Mouse (Mus musculus) stomach, embryonic 16.5 days (tissue): Measurements from ENCODE around the gene Plpp7. TPM values are rescaled to one million over a fixed set of nuclear protein-coding genes. Genes with fewer than 3 reads are reported as not detected.

Experiments used
- ATAC-seq: fragments of 200-750 bp; cut with Nextera tagmentation; 2 replicates; pipeline ENCODE4 v1.8.0; 2017; ENCODE audit warnings: moderate number of reproducible peaks, moderate TSS enrichment; ENCODE audit not compliant: insufficient read depth, low FRiP score
- H3K27ac ChIP-seq: fragments of 300-500 bp; sonication (generic); 2 replicates; pipeline ENCODE4 v1.5.1; 2014; ENCODE audit warnings: low read length
- H3K27me3 ChIP-seq: fragments of 300-500 bp; sonication (generic); 2 replicates; pipeline ENCODE4 v1.6.1; 2014; ENCODE audit warnings: low read length, control low read depth, mixed read lengths; ENCODE audit not compliant: control insufficient read depth, insufficient read depth
- H3K36me3 ChIP-seq: fragments of 300-500 bp; sonication (generic); 2 replicates; pipeline ENCODE4 v1.6.1; 2014; ENCODE audit warnings: low read length; ENCODE audit not compliant: control insufficient read depth, insufficient read depth
- H3K4me1 ChIP-seq: fragments of 300-500 bp; sonication (generic); 2 replicates; pipeline ENCODE4 v1.6.1; 2014; ENCODE audit warnings: low read length, control low read depth, mixed read lengths; ENCODE audit not compliant: control insufficient read depth, insufficient read depth
- H3K4me2 ChIP-seq: fragments of 300-500 bp; sonication (generic); 2 replicates; pipeline ENCODE4 v1.6.1; 2014; ENCODE audit warnings: low read depth, low read length, mixed read lengths
- H3K4me3 ChIP-seq: fragments of 300-500 bp; sonication (generic); replicated peaks from 2 replicates; pipeline ENCODE4 v1.5.1; 2014; ENCODE audit warnings: mild to moderate bottlenecking, low read length
- H3K9ac ChIP-seq: fragments of 300-500 bp; sonication (generic); 2 replicates; pipeline ENCODE4 v1.6.1; 2014; ENCODE audit warnings: low read length
- H3K9me3 ChIP-seq: fragments of 300-500 bp; sonication (generic); replicated peaks from 2 replicates; pipeline ENCODE4 v1.6.1; 2016; ENCODE audit warnings: low read length, control low read depth; ENCODE audit not compliant: control insufficient read depth
- WGBS: fragments of 180-500 bp; shearing (Covaris S2); extraction: QIAGEN DNeasy Blood & Tissue Kit; methylation state at CpG from one replicate; pipeline ENCODE4 v1.1.7; 2014; 5-methylcytosine and 5-hydroxymethylcytosine counted together
- polyA plus RNA-seq: library from polyadenylated mRNA; unstranded; fragments of >200 nt; fragmentation: Nextera tagmentation; extraction: Ambion mirVana; gene quantifications from 2 replicates; pipeline ENCODE4 v1.2.1, GENCODE M21; 2015

Gene Plpp7
- polyA plus RNA-seq, 1 experiment from 2014 or later, result 5.7 TPM

DNA sequence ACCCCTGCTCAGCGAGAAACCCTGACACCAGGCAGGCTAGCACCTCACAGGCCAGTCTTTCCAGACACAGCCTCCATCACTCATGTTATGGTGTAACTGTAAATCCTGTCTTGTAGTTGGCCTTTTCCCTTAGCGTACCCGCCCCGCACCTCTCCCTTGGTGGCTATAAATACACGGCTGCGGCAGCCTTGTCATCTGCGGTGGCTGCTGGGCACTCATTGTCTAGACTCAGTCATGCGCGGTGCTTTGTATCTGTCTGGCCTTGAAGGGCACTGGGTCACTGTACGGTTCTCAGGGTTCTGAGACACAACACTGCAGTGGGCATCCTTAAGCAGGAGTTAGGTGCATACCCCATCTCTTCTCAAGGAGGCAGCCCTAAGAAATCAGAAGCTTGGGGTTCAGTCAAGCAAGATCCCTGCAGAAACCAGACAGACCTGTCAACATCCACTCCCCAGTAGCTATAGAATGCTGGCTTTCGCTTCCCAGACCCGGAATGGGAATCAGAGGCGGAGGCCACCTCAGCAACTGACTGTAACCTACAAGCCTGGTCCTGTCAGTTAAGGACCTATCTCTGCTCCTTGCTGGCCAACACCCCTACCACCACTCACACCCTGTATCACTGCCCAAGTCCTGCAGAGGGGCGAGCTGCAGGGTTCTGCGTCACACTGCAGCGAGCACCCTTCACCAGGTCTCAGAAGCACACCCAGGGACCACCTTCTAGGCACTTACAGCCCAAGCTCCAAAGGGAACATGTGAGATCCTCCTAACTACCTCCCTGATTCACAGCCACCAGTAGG is 10.0 kb downstream of the Plpp7 start:
- Histone ChIP-seq H3K27ac (peak overlapping the region; percentile 11; the same call in 1 of the 2 replicates), H3K9me3 (no peaks in the 10 kb centered on the region), H3K27me3 (no peaks in the 10 kb centered on the region), H3K4me1 (no peaks in the 10 kb centered on the region), H3K4me2 (no peak overlapping the region), H3K9ac (no peak overlapping the region), H3K4me3 (no peak overlapping the region), H3K36me3 (no peaks in the 10 kb centered on the region)
- 82% methylated on average over 16 of the region's 16 CpGs for WGBS
- no peak for ATAC-seq

DNA sequence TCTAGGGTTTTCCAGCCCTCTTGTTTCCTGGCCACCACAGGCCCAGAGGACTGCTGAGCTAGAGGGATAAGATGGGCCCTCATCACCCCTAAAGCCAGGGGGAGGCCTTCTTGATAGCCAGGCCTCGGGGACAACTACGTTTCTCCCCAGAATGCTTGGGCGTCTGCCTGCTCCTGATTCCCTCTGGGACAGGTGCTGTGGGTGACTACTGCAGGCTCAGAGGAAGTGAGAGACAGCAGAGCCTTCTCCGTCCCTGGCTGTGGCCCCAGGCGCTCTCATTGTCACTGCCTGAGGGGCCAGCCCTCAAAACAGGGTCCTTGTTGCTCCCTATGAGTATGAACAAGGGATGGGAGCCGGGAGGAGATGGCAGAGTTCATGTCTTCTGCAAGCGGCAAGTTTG is 10.6 kb downstream of the Plpp7 start:
- ATAC-seq, result no peak
- no peak overlapping the region for H3K9ac ChIP-seq
- no peaks in the 10 kb centered on the region for H3K36me3 ChIP-seq
- H3K27me3 ChIP-seq, result no peaks in the 10 kb centered on the region
- WGBS, result 76% methylated on average over 7 of the region's 7 CpGs
- no peaks in the 10 kb centered on the region for H3K4me1 ChIP-seq
- no peak overlapping the region for H3K4me2 ChIP-seq
- no peaks in the 10 kb centered on the region for H3K9me3 ChIP-seq
- no peak overlapping the region for H3K4me3 ChIP-seq
- no peak overlapping the region; the same call in 1 of the 2 replicates for H3K27ac ChIP-seq

DNA sequence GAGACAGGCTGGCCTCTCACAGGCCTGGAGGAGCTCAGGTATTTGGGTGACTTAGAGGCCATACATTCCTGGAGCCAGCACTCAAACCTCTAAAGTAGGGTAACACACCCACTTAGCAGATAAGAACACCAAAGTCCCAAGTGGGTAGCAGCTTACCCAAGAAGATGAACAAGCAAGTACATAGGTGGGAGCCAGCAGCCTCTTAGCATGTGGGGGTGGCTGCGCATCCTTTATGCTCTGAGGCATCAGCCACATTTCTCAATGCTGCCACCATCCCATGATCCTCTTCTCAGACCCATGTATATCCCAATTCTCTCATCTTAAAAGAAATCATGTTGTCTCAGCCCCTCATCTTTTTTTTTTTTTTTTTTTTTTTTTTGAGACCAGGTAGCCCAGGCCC is 15.9 kb downstream of the Plpp7 start:
- Histone ChIP-seq H3K4me1 (no peaks in the 10 kb centered on the region), H3K9ac (no peak overlapping the region), H3K4me3 (no peak overlapping the region), H3K27me3 (no peaks in the 10 kb centered on the region), H3K36me3 (no peaks in the 10 kb centered on the region), H3K9me3 (no peaks in the 10 kb centered on the region), H3K27ac (no peak overlapping the region), H3K4me2 (no peak overlapping the region)
- no peak for ATAC-seq
- 88% methylated on average over 1 of the region's 1 CpGs for WGBS

DNA sequence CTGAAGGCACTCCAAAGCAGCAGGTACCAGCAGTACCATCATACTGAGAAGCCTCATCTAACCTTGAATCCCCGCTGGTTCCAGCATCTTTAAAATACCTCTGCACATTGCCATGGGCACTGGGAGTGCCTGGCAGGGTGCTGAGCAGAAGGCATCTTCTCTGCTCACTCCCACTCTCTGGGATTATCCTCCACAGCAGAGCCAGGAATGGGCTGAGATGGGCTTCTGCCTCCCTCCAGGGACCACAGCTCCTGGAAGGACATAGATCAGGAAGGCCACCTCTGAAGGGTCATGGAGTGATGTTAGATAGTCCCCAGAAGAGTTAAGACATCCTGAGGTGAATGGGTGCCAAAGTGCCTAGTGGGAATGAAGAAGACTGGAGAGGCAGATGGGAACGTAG is 17.2 kb downstream of the Plpp7 start:
- Histone ChIP-seq H3K27me3 (no peaks in the 10 kb centered on the region), H3K4me3 (no peak overlapping the region), H3K9me3 (no peaks in the 10 kb centered on the region), H3K9ac (no peak overlapping the region), H3K4me1 (no peaks in the 10 kb centered on the region), H3K36me3 (no peaks in the 10 kb centered on the region), H3K4me2 (no peak overlapping the region), H3K27ac (no peak overlapping the region)
- ATAC-seq, result no peak
- 79% methylated on average over 2 of the region's 2 CpGs for WGBS

DNA sequence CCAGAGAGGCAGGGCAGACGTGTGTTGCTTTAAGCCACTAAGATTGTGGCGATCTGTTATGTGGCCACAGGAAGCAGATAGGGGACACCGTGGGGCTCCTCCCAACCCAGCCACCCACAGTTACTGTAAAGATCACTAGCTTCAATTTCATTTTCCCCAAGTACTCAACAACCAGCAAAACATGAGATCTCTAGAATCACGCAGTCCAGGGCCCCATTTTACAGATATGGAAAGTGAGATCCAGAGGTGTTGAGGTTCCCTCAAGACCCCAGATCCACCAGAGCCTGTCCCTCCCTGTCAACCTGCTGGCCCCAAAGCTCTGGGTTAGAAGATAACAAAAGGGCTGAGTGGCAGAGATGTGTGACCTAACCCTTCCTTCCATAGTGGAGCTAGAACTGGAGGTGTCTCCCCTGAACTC is 20.5 kb downstream of the Plpp7 start:
- H3K9ac ChIP-seq, result no peak overlapping the region
- no peak overlapping the region for H3K27ac ChIP-seq
- H3K4me3 ChIP-seq, result no peak overlapping the region
- no peaks in the 10 kb centered on the region for H3K9me3 ChIP-seq
- H3K27me3 ChIP-seq, result no peaks in the 10 kb centered on the region
- no peak overlapping the region for H3K4me2 ChIP-seq
- WGBS, result 85% methylated on average over 4 of the region's 4 CpGs
- no peak for ATAC-seq
- no peaks in the 10 kb centered on the region for H3K36me3 ChIP-seq
- no peaks in the 10 kb centered on the region for H3K4me1 ChIP-seq

- Histone ChIP-seq H3K9ac (no peak overlapping the region), H3K4me1 (no peaks in the 10 kb centered on the region), H3K36me3 (no peaks in the 10 kb centered on the region), H3K4me3 (no peak overlapping the region), H3K27ac (no peak overlapping the region), H3K9me3 (no peaks in the 10 kb centered on the region), H3K27me3 (no peaks in the 10 kb centered on the region), H3K4me2 (no peak overlapping the region)
- no peak for ATAC-seq
- WGBS, result 83% methylated on average over 20 of the region's 20 CpGs
These were observed 24.7 kb downstream of the Plpp7 start for GRCm38 (mm10) chr2:32119802-32120750.

- no peaks in the 10 kb centered on the region for H3K9me3 ChIP-seq
- no peaks in the 10 kb centered on the region for H3K27me3 ChIP-seq
- H3K4me2 ChIP-seq, result no peak overlapping the region
- ATAC-seq, result no peak
- no peak overlapping the region for H3K9ac ChIP-seq
- no peak overlapping the region for H3K27ac ChIP-seq
- H3K4me1 ChIP-seq, result no peaks in the 10 kb centered on the region
- no peaks in the 10 kb centered on the region for H3K36me3 ChIP-seq
- H3K4me3 ChIP-seq, result no peak overlapping the region
- 50% methylated on average over 5 of the region's 5 CpGs for WGBS
These were observed 25.8 kb downstream of the Plpp7 start for GRCm38 (mm10) chr2:32121150-32121549.

DNA sequence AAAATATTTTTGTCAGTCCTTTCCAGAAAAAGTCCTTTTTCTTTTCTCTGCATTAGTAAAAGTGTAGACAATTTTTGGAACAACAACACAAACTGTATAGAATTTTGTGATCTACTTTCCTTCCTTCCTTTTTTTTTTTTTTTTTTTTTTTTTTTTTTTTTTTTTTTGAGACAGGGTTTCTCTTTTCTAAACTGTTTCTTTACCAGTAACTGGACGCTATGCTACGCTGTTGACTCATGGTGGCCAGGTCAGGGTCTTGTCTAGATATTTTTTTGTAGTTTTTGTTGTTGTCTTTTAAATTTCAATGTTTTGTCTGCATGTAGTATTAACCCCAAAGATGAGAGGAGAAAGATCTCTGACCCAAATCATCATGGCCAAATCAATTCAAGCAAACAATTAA is 26.5 kb downstream of the Plpp7 start:
- no peak overlapping the region for H3K4me2 ChIP-seq
- no peaks in the 10 kb centered on the region for H3K36me3 ChIP-seq
- no peaks in the 10 kb centered on the region for H3K27me3 ChIP-seq
- H3K27ac ChIP-seq, result no peak overlapping the region
- no peaks in the 10 kb centered on the region for H3K9me3 ChIP-seq
- ATAC-seq, result no peak
- H3K4me3 ChIP-seq, result no peak overlapping the region
- no peaks in the 10 kb centered on the region for H3K4me1 ChIP-seq
- H3K9ac ChIP-seq, result no peak overlapping the region
- 60% methylated on average over 2 of the region's 2 CpGs for WGBS
